Mouse (Mus musculus) cortical plate, adult 2 months (tissue): ENCODE measurements around the gene Chka. TPM values are rescaled to one million over a fixed set of nuclear protein-coding genes. Genes with fewer than 3 reads are reported as not detected.
A peak's percentile ranks its signal among the peaks of the same experiment; 100 is the strongest.

Experiments used
- H3K27ac ChIP-seq: fragments of 200-500 bp; 2 replicates; pipeline ENCODE4 v1.5.1; 2012; ENCODE audit warnings: low read length, control low read depth, inconsistent platforms; ENCODE audit not compliant: insufficient read depth
- H3K4me1 ChIP-seq: fragments of 200-500 bp; 2 replicates; pipeline ENCODE4 v1.6.1; 2011; ENCODE audit warnings: low read length; ENCODE audit not compliant: control insufficient read depth, insufficient read depth
- H3K4me3 ChIP-seq: fragments of 200-500 bp; 2 replicates; pipeline ENCODE4 v1.5.1; 2011; ENCODE audit warnings: mild to moderate bottlenecking, low read length, control low read depth; ENCODE audit not compliant: insufficient read depth
- CTCF ChIP-seq: fragments of 200-500 bp; IDR thresholded peaks from 2 replicates; pipeline ENCODE4 v1.5.1; 2011; ENCODE audit warnings: mild to moderate bottlenecking, control low read depth, low read length; ENCODE audit not compliant: insufficient read depth; ENCODE audit errors: extremely low read depth
- POLR2A ChIP-seq: fragments of 200-500 bp; IDR thresholded peaks from 2 replicates; pipeline ENCODE4 v1.6.1; 2011; ENCODE audit warnings: mild to moderate bottlenecking, low read length, control low read depth; ENCODE audit not compliant: insufficient read depth; ENCODE audit errors: extremely low read depth
- polyA plus RNA-seq: library from polyadenylated mRNA; depleted of rRNA; stranded (reverse); fragments of >200 nt; gene quantifications from 2 replicates; pipeline ENCODE4 v1.2.3, GENCODE M21; 2012; rRNA removed

Chka gene
- 134 and 135 TPM in 2 replicates for polyA plus RNA-seq

DNA sequence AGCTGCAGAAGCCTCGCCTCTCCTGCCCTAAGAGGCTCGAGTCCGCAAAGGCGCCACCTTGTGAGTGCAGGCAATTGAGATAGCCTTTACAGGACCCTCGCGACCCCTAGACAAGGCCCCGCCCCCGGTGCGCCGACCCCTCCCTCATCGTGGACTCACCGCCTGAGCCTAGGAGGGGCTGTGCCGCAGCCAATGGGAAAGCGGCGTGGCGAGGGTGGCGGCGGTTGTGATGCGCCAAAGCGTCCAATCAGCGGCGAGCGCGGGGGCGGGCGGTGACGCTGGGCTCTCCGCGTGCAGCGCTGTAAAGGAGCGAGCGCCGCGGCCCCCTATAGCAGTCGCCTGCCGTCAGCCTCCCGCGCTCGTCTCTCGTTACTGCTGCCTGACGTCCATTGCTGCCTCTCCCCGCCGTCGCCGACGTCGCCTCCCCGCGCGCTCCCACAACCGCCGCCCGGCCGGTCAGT lies at the start of gene Chka:
TSS of gene Chka (plus strand) at position 272 of the 461 bp plus-strand sequence.
- TF ChIP-seq CTCF (no peak), POLR2A (peak; percentile 96)
- H3K4me1 ChIP-seq: peaks cover 14% of the 10 kb centered on the region
- peak within 1 kb of the TSS; percentile 60 for H3K4me3 ChIP-seq

DNA sequence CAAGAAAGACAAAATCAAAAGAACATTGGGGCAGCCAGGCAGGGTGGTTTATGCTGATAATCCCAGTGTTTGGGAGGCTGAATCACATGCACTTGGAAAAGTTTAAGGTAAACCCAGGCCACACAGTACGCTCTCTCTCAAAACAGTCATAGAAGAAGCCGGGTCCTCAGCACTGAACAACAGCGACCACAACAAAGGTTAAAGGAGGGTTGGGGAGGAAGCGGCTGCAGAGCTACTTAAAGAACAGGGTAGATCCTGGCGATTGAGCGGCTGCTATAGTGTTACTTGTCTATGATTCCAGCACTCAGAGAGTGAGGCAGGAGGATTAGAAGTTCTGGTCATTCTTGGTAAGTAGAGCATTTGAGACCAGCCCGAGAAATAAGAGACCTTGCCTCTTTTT lies 46.0 kb upstream of the Chka start:
- Histone ChIP-seq H3K4me3 (no peak overlapping the region), H3K4me1 (no peaks in the 10 kb centered on the region), H3K27ac (no peak overlapping the region)
- TF ChIP-seq POLR2A: no peak
- no peak for TF ChIP-seq CTCF

More for the DNA sequence above, at the start of gene Chka:
- peak within 1 kb of the TSS; percentile 100 for H3K27ac ChIP-seq

DNA sequence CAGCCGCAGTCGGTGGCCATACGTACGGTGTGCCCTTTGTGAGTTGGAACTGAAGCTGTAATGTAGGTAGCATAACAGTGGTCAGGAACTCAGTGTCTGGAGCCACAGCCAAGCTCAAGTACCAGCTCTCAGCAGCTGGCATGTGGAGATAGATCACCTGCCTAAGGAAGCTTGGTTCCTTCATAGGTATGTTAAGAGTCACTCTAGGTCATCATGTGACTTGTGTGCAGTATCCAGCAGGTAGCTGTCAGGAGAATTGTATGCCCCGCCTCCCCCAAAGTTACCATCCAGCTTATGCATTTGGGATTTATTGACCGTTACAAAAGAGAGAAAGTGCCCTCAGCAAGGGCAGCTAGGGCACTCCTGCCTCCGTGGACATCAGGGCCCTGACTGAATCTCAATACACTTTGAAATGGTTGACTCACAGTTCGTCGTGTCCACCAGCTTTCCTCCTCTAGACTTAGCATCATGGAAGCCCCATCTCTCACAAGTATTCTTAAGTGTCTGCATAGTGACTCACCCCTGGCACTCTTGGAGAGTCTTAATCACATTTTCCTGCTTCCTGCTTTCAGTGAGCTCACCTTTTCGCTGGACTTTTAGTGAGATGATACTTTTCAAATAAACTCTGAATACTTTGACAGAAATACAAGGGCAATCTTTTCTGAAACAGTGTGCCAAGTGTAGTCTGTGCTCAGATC lies 40.9 kb upstream of the Chka start:
- Histone ChIP-seq H3K4me3 (no peak overlapping the region), H3K4me1 (no peaks in the 10 kb centered on the region), H3K27ac (no peak overlapping the region)
- TF ChIP-seq POLR2A: no peak
- TF ChIP-seq CTCF: no peak

DNA sequence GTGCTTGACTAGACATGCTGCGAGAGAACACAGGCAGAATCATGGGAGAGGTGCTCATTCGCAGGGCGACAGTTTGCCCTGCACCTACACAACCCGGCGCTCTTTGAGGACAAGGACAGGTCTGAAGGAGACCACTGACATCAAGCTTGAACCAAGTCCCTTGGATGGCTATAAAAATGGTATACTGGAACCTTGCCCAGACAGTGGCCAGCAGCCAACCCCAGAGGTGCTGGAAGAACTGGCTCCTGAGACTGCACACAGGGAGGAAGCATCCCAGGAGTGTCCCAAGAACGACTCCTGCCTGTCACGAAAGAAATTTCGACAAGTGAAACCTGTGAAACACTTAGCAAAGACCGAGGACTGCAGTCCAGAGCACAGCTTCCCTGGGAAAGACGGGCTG lies 37.1 kb upstream of the Chka start:
- no peaks in the 10 kb centered on the region for H3K4me1 ChIP-seq
- H3K27ac ChIP-seq: no peak overlapping the region
- no peak for TF ChIP-seq CTCF
- no peak overlapping the region for H3K4me3 ChIP-seq

DNA sequence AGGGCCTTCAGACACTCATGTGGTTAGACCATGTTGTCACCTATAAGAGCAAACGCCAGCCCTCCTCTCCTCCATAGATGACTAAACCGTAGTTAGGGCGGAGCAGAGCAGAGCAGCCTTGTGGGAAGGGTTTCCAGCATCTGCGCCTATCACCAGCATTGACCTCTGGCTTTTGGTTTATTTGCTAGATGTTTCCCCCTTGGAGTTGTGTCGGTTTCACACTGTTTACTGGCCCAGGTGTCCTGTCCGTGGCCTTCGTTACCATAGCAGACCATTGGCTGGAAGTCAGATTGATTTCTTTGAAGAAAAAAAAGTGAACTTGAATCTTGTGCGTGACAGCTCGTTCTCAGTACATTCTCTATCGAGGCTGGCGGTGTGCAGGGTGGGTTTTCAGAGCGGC lies 35.7 kb upstream of the Chka start:
- Histone ChIP-seq H3K4me1 (no peaks in the 10 kb centered on the region), H3K4me3 (no peak overlapping the region), H3K27ac (no peak overlapping the region)
- TF ChIP-seq POLR2A: no peak
- TF ChIP-seq CTCF: no peak

DNA sequence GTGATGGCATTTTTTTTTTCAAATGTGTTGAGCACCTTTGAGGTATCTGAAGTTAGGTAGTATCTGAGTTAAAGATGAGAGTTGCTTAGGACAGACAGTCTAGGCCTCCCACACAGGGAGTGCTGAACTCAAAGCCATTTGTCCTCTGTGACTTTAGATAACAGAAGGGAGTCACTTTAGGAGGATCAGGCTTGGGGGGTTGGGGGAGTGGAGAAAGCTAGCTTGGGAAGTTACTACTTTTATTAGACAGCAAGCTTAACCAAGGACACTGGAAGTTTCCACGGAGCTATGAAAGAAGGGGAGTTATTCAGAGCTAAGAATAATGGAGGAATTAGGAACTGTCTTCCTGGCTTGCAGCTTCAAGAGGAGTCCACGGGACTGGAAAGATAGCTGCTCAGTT lies 32.5 kb upstream of the Chka start:
- no peaks in the 10 kb centered on the region for H3K4me1 ChIP-seq
- no peak overlapping the region for H3K4me3 ChIP-seq
- TF ChIP-seq CTCF (no peak), POLR2A (no peak)
- no peak overlapping the region for H3K27ac ChIP-seq

DNA sequence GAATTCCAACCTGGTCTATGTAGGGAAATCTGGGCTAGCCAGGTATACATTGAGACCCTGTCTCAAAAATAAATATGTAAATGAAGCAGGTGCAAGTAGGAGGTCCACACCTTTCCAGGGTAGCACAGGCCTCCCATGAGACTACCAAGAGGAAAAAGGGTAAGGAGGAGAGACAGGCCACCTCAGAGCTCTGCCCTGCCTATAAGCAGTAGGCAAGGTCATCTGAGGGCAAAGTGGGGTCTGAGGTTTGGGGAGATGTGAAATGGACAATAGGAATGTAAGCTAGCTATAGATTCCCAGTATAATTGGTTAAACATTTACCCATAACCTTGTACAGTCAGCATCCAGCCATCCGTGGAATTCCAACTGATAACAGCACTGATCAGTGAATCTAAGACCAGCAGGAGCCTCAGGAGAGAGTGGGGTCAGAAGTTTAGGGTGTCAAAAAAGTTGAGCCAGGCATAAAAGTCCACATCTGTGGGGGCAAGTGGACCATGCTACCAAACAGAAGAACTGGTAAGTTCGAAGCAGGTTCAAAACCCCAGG lies 31.6 kb upstream of the Chka start:
- TF ChIP-seq CTCF (no peak), POLR2A (no peak)
- Histone ChIP-seq H3K4me1 (no peaks in the 10 kb centered on the region), H3K27ac (no peak overlapping the region), H3K4me3 (no peak overlapping the region)

DNA sequence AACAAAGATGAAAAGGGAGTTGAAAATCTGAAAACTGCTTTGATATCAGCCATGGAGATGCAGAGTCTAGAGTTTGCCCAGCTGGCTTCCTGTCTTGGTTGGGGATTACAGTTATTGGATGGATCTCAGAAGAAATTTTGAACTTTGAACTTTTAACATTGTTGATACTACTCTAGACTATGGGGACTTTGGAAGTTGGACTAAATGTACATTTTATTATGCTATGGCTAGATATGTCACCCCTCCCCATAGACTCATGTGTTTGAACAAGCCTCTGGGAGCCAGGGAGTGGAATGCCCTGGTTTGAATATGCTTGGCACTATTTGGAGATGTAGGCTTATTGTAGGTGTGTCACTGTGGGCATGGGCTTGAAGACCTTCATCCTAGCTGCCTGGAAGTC lies 26.5 kb upstream of the Chka start:
- no peaks in the 10 kb centered on the region for H3K4me1 ChIP-seq
- no peak overlapping the region for H3K4me3 ChIP-seq
- no peak for TF ChIP-seq POLR2A
- TF ChIP-seq CTCF: no peak
- H3K27ac ChIP-seq: no peak overlapping the region

DNA sequence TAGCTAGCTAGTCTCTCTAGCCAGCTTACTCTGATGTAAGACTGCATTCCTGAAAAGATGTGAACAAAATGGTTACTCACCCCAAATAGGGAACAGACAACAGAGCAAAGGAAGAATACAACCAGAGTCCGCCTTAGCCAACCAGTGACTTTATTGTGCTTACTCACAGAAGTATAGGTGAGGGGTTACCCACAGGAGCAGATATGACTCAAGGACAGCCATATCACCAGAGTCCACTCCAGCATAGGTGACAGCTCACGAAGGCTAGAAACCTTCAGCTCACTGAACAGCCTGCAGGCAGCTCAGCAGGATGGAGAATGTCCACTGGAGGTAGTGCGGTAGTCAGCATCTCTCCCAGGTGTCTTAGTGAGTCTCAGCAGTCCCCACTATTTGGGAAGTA lies 21.7 kb upstream of the Chka start:
- no peak overlapping the region for H3K27ac ChIP-seq
- TF ChIP-seq CTCF (no peak), POLR2A (no peak)
- H3K4me3 ChIP-seq: no peak overlapping the region

DNA sequence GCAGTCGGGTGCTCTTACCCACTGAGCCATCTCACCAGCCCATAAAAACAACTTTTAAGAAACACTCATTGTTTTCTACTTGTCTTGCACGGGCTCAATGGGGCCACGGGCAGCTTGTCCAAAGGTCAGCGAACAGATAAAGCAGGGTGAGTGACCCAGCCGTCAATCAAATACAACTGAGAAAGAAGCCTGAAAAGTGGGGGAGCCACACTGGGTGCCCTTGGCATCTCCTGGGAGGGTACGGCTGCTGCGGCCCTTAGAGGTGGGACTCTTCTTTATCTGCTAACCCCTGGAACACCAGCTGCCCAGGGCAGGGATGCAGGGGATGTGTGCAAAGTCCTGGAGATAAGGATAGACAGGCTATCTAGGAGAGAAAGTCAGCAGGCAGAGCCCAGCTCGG lies 19.9 kb upstream of the Chka start:
- Histone ChIP-seq H3K4me3 (no peak overlapping the region), H3K27ac (no peak overlapping the region), H3K4me1 (no peaks in the 10 kb centered on the region)
- no peak for TF ChIP-seq POLR2A
- no peak for TF ChIP-seq CTCF

More for the DNA sequence above, 21.7 kb upstream of the Chka start:
- no peaks in the 10 kb centered on the region for H3K4me1 ChIP-seq
